Mouse (Mus musculus) intestine, postnatal 0 days (tissue): ENCODE measurements at regions not wholly inside any gene's neighbourhood (a gene's known extent, or its start where the extent isn't known, plus 50 kb on each side); places are given as distances from the start of the nearest gene placed in this dataset.

Source experiments
- ATAC-seq: fragments of 200-750 bp; cut with Nextera tagmentation; 2 replicates; pipeline ENCODE4 v1.8.0; 2017; ENCODE audit warnings: mild to moderate bottlenecking, moderate TSS enrichment, moderate library complexity
- H3K27ac ChIP-seq: fragments of 300-500 bp; sonication (generic); 2 replicates; pipeline ENCODE4 v1.5.1; 2014; ENCODE audit warnings: mild to moderate bottlenecking, low read depth, low read length, moderate library complexity
- H3K27me3 ChIP-seq: fragments of 300-500 bp; sonication (generic); replicated peaks from 2 replicates; pipeline ENCODE4 v1.6.1; 2014; ENCODE audit warnings: low read length, mixed read lengths; ENCODE audit not compliant: control insufficient read depth, insufficient read depth
- H3K36me3 ChIP-seq: fragments of 300-500 bp; sonication (generic); 2 replicates; pipeline ENCODE4 v1.6.1; 2014; ENCODE audit warnings: mild to moderate bottlenecking, moderate library complexity; ENCODE audit not compliant: control insufficient read depth, insufficient read depth
- H3K4me1 ChIP-seq: fragments of 300-500 bp; sonication (generic); replicated peaks from 2 replicates; pipeline ENCODE4 v1.6.1; 2014; ENCODE audit warnings: antibody characterized with exemption, low read length, mixed read lengths; ENCODE audit not compliant: control insufficient read depth, insufficient read depth
- H3K4me2 ChIP-seq: fragments of 300-500 bp; sonication (generic); replicated peaks from 2 replicates; pipeline ENCODE4 v1.6.1; 2014; ENCODE audit warnings: low read depth, mild to moderate bottlenecking, moderate library complexity
- H3K4me3 ChIP-seq: fragments of 300-500 bp; sonication (generic); 2 replicates; pipeline ENCODE4 v1.5.1; 2014; ENCODE audit warnings: low read depth, low read length
- H3K9ac ChIP-seq: fragments of 300-500 bp; sonication (generic); 2 replicates; pipeline ENCODE4 v1.6.1; 2014; ENCODE audit warnings: mild to moderate bottlenecking, low read depth, low read length
- H3K9me3 ChIP-seq: fragments of 300-500 bp; sonication (generic); 2 replicates; pipeline ENCODE4 v1.6.1; 2016; ENCODE audit warnings: mixed run types; ENCODE audit not compliant: control insufficient read depth
- CTCF ChIP-seq: sonication (generic); IDR thresholded peaks from 2 replicates; pipeline ENCODE4 v1.5.1; 2016; ENCODE audit warnings: low read depth, mild to moderate bottlenecking, control low read depth, antibody characterized with exemption, moderate library complexity
- WGBS: fragments of 180-500 bp; shearing (Covaris S2); extraction: QIAGEN DNeasy Blood & Tissue Kit; methylation state at CpG from one replicate; pipeline ENCODE4 v1.1.7; 2014; 5-methylcytosine and 5-hydroxymethylcytosine counted together

DNA sequence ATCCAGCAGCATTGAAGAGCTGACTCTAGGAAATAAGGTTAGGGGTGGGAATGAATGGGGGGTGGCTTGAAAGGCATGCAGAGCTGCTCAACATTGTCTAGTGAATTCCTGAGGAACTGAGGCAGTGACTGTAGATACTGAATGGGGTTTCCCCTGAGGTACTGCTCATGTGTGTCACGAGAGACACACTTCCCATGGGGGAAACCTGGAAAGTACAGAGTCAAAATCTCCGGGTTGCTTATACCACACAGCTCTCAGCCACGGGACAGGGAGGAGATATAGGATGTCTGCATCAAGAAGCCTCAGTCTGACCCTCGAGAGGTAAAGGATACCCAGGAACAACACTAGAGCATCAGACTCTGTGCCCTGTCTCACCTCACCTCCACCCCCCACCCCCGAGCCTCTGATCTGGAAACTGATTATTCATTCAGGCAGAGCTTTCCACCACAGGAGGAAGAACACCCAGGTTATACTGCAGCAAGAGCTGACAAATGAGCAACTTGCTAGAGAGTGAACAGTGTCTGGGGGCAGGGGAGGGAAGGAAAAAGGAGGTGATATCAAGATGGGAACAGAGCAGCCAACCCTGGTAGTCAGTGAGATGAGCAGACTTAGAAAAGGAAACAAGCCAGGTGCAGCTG, 102.3 kb upstream of the Nfe2l3 start:
- H3K36me3 ChIP-seq: no peaks in the 10 kb centered on the region
- H3K27ac ChIP-seq: no peak overlapping the region
- WGBS: 63% methylated on average over 5 of the region's 5 CpGs
- H3K4me2 ChIP-seq: no peak overlapping the region
- H3K9ac ChIP-seq: no peak overlapping the region
- H3K27me3 ChIP-seq: no peaks in the 10 kb centered on the region
- H3K4me3 ChIP-seq: no peak overlapping the region
- no peaks in the 10 kb centered on the region for H3K4me1 ChIP-seq
- H3K9me3 ChIP-seq: no peaks in the 10 kb centered on the region
- no peak for ATAC-seq
- TF ChIP-seq CTCF: no peak

DNA sequence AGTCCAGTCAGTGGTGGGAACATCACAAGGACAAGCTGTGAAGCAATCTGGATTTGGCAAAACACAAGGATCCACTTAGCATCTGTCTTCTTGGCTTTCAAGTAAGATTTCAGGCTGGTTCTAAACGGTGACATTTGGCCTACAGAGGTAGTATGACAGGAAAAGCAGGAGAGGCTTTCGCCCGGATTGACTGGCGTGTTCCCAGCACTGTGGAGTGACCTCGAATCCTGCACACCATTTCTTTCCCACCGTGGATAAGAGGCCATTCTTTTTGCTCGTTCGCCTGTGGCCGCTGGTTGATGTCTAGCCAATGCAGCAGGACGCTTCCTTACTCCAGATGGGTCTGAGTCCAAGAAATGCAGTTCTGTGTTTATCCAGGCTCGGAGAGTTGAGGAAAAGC, 99.6 kb upstream of the Nfe2l3 start:
- no peaks in the 10 kb centered on the region for H3K27me3 ChIP-seq
- no peak overlapping the region for H3K4me3 ChIP-seq
- 68% methylated on average over 11 of the region's 11 CpGs for WGBS
- no peak overlapping the region for H3K9ac ChIP-seq
- no peak overlapping the region; the same call in 1 of the 2 replicates for H3K4me2 ChIP-seq
- 0 out of 2 replicates have a peak overlapping the region, but pooled peaks have one; percentile 15 for H3K27ac ChIP-seq
- H3K36me3 ChIP-seq: no peaks in the 10 kb centered on the region
- no peak for TF ChIP-seq CTCF
- no peaks in the 10 kb centered on the region for H3K9me3 ChIP-seq
- H3K4me1 ChIP-seq: no peaks in the 10 kb centered on the region
- no peak for ATAC-seq

DNA sequence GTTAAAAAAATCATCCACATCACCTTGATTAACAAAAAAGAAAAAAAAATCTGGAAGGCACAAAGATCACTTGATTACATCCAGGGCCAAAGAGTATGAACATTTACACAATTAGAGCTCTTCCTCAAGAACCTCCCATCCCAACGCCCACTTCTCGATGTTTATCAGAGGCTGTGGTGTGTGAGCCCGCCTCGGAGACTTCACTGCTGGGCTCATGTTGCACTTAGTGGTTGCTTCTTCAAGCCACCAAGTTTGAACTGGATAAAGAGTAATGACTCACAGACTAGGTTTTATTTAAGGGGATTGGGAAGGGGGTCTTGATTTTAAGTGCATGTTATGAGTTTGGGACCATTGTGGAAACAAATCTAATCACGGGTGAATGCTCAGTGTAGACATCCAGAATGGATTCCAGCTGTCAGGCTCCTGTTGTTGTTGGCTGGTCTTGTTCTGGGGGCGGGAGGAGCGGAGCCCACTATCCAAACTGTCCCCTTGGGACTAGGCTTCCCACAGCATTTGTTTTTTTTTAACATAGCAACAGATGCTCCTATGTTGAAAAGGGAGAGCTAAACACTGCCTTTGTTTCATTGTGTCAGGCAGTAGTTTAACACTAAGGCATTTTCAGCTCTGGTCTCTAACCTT, 98.6 kb upstream of the Nfe2l3 start:
- Histone ChIP-seq H3K4me2 (no peak overlapping the region), H3K4me3 (no peak overlapping the region), H3K9me3 (no peaks in the 10 kb centered on the region), H3K27me3 (no peaks in the 10 kb centered on the region), H3K9ac (no peak overlapping the region), H3K36me3 (no peaks in the 10 kb centered on the region), H3K4me1 (no peaks in the 10 kb centered on the region), H3K27ac (no peak overlapping the region)
- WGBS: 57% methylated on average over 7 of the region's 7 CpGs
- TF ChIP-seq CTCF: no peak
- ATAC-seq: no peak

DNA sequence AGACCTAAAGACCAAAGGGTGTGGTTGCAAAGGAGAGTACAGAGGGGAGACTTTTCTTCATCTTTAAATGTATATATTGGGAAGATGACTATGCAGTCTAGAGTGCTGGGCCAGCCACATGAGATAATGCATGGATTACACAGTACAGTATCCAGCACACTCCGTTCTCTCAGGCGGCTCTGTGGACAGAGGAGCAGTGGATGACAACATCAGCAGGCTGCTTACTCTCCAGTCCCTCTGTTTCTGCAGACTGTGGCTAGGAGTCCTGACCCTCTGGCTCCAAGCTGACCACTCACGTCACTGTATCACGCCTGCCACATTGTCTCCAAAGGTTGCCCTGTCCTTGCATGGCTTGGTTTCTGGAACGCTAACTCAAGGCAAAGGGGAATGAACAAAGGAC, 97.2 kb upstream of the Nfe2l3 start:
- WGBS: 84% methylated on average over 5 of the region's 5 CpGs

DNA sequence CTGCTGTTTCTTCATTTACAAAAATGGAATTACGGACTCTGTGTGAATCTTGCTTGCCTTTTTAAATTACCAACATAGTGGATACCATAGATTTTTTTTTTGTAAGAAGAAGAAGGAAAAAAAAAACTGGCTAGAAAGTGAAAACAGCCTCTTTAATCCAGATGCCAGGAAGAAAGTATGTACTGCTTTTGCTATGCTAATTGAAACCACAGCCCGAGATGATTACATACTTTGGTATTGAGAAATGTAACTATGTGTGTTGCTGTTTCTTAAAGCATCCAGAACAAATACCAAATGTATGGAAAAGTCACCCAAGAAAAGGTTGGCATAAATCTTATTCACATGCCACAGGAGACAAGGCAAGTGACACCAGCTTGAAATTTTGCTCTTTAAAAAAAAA, 93.2 kb upstream of the Nfe2l3 start:
- Histone ChIP-seq H3K4me2 (no peak overlapping the region), H3K27ac (no peak overlapping the region), H3K36me3 (no peaks in the 10 kb centered on the region), H3K4me1 (no peaks in the 10 kb centered on the region), H3K9me3 (no peaks in the 10 kb centered on the region), H3K4me3 (no peak overlapping the region), H3K27me3 (no peaks in the 10 kb centered on the region), H3K9ac (no peak overlapping the region)
- TF ChIP-seq CTCF: no peak
- WGBS: 77% methylated on average over 2 of the region's 2 CpGs
- ATAC-seq: no peak

More for the DNA sequence above, 97.2 kb upstream of the Nfe2l3 start:
- Histone ChIP-seq H3K27ac (no peak overlapping the region), H3K9me3 (no peaks in the 10 kb centered on the region), H3K9ac (no peak overlapping the region), H3K4me1 (no peaks in the 10 kb centered on the region), H3K4me3 (no peak overlapping the region), H3K4me2 (no peak overlapping the region), H3K36me3 (no peaks in the 10 kb centered on the region), H3K27me3 (no peaks in the 10 kb centered on the region)
- no peak for TF ChIP-seq CTCF
- no peak for ATAC-seq

DNA sequence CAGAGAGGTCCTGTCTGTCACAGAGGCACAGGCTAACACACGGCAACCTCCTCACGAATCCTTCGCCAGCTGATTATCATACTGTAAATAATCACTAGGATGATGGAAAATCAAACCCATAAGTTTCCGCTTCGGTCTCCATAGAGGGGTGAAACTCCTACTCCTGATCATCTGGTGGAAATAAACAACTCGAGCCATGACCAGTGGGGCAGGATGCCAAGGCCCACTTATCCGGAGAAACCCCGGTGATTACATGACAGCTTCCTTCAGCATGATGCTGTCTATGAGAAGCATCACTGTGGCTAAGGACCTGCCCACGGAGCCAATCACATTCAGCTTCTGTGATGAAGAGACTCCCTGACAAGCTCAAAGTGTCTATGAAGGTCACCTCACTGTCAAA, 84.7 kb upstream of the Nfe2l3 start:
- Histone ChIP-seq H3K9me3 (no peaks in the 10 kb centered on the region), H3K27me3 (no peaks in the 10 kb centered on the region), H3K9ac (no peak overlapping the region), H3K4me3 (no peak overlapping the region), H3K4me2 (no peak overlapping the region), H3K4me1 (no peaks in the 10 kb centered on the region), H3K27ac (no peak overlapping the region), H3K36me3 (no peaks in the 10 kb centered on the region)
- TF ChIP-seq CTCF: no peak
- WGBS: 66% methylated on average over 9 of the region's 9 CpGs
- ATAC-seq: no peak

DNA sequence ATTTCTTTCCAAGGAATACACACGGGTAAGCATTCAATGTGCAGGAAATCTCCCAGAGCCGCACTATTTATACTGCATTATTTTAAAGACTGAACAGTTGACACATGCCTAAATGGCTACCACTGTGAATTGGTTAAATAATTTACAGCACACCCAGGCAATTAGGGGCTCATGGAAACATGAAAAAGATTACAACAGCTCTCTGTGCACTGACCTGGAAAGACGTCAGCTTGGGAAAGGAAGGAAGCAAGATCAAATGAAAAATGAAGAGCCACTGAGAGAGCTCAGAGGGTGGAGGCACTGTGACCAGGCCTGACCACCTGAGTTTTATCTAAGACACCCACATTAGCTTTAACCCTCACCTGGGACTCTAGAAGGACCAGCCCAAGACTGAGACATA, 82.7 kb upstream of the Nfe2l3 start:
- H3K9me3 ChIP-seq: no peaks in the 10 kb centered on the region
- H3K4me3 ChIP-seq: no peak overlapping the region
- H3K27ac ChIP-seq: no peak overlapping the region
- no peak overlapping the region for H3K4me2 ChIP-seq
- WGBS: 73% methylated on average over 3 of the region's 3 CpGs
- TF ChIP-seq CTCF: no peak
- no peaks in the 10 kb centered on the region for H3K27me3 ChIP-seq
- H3K36me3 ChIP-seq: no peaks in the 10 kb centered on the region
- no peaks in the 10 kb centered on the region for H3K4me1 ChIP-seq
- no peak for ATAC-seq
- no peak overlapping the region for H3K9ac ChIP-seq
